Mouse (Mus musculus) ES-E14 (cell line): ENCODE data around the gene Parl.

Experiments used
- CHD2 ChIP-seq: IDR thresholded peaks from 2 replicates; pipeline ENCODE4 v1.6.1; 2014; ENCODE audit warnings: mild to moderate bottlenecking, low read depth, low read length, inconsistent platforms
- HCFC1 ChIP-seq: IDR thresholded peaks from 2 replicates; pipeline ENCODE4 v1.6.1; 2012; ENCODE audit warnings: low read length, inconsistent platforms, borderline replicate concordance; ENCODE audit not compliant: insufficient read depth
- MAFK ChIP-seq: IDR thresholded peaks from 2 replicates; pipeline ENCODE4 v1.6.1; 2014; ENCODE audit warnings: mild to moderate bottlenecking, low read depth, low read length, inconsistent platforms; ENCODE audit not compliant: insufficient read depth
- ZC3H11A ChIP-seq: IDR thresholded peaks from 2 replicates; pipeline ENCODE4 v1.6.1; 2012; ENCODE audit warnings: low read depth, mild to moderate bottlenecking, inconsistent platforms, low read length, borderline replicate concordance
- ZNF384 ChIP-seq: IDR thresholded peaks from 2 replicates; pipeline ENCODE4 v1.6.1; 2012; ENCODE audit warnings: low read depth, low read length, inconsistent platforms

DNA sequence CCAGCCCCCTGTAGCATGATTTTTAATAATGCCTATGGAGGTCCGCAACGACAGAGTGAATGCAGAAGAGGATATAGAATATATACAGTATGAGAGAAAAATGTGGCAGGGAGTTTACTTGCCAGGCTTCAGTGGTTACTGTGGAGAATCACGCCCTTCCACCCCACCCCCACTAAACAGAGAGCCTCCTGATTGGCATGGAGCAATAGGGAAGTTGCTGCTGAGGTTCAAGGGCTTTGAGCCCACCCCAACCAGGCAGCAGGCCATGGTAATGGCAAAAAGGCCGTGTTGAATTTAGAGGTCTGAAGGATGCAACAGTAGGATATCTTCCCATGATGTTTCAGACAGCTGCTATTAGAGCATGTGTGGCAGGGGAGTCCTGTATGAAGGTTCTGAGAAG lies 30.8 kb downstream of the Parl start:
- TF ChIP-seq HCFC1, result no peak
- TF ChIP-seq ZNF384, result no peak
- no peak for TF ChIP-seq ZC3H11A
- no peak for TF ChIP-seq CHD2
- no peak for TF ChIP-seq MAFK
